In genomic region chr3:152364181-152364580, GRCm38 (mm10) we compare ENCODE assay signal across 28 mouse cellular contexts.
"Had no signal": no experiment of that assay in that cellular context is flagged by ENCODE, and none has a peak within 500 bp of the region (broad histone marks: within the 10 kb centered on the region; RNA-seq: fewer than 3 reads in every experiment).

No protein-coding gene starts in this region.

- ATAC-seq: forebrain, embryonic 13.5 days; forebrain, embryonic 14.5 days; forebrain, embryonic 15.5 days; forebrain, embryonic 16.5 days; forebrain, postnatal 0 days had no signal

- H3K9ac ChIP-seq: embryonic facial prominence, embryonic 12.5 days; embryonic facial prominence, embryonic 13.5 days; embryonic facial prominence, embryonic 15.5 days; forebrain, embryonic 12.5 days; forebrain, embryonic 13.5 days; forebrain, embryonic 15.5 days; forebrain, postnatal 0 days had no signal

- H3K4me1 ChIP-seq: embryonic facial prominence, embryonic 10.5 days; embryonic facial prominence, embryonic 12.5 days; embryonic facial prominence, embryonic 13.5 days; embryonic facial prominence, embryonic 15.5 days; forebrain, embryonic 10.5 days; forebrain, embryonic 12.5 days; forebrain, embryonic 13.5 days; forebrain, embryonic 15.5 days had no signal

- H3K27me3 ChIP-seq: embryonic facial prominence, embryonic 12.5 days; embryonic facial prominence, embryonic 13.5 days; embryonic facial prominence, embryonic 15.5 days; forebrain, embryonic 12.5 days; forebrain, embryonic 13.5 days; forebrain, embryonic 15.5 days had no signal

- H3K4me2 ChIP-seq: embryonic facial prominence, embryonic 12.5 days; embryonic facial prominence, embryonic 13.5 days; embryonic facial prominence, embryonic 15.5 days; forebrain, embryonic 12.5 days; forebrain, embryonic 13.5 days; forebrain, embryonic 15.5 days had no signal

- H3K9me3 ChIP-seq: embryonic facial prominence, embryonic 10.5 days; embryonic facial prominence, embryonic 12.5 days; embryonic facial prominence, embryonic 13.5 days; embryonic facial prominence, embryonic 15.5 days; forebrain, embryonic 10.5 days; forebrain, embryonic 12.5 days; forebrain, embryonic 13.5 days; forebrain, embryonic 15.5 days had no signal

- H3K27ac ChIP-seq: embryonic facial prominence, embryonic 10.5 days; embryonic facial prominence, embryonic 12.5 days; embryonic facial prominence, embryonic 13.5 days; embryonic facial prominence, embryonic 15.5 days; forebrain, embryonic 10.5 days; forebrain, embryonic 12.5 days; forebrain, embryonic 13.5 days; forebrain, embryonic 15.5 days; gastrocnemius, adult 2 months had no signal

- H3K4me3 ChIP-seq: embryonic facial prominence, embryonic 10.5 days; embryonic facial prominence, embryonic 12.5 days; embryonic facial prominence, embryonic 13.5 days; embryonic facial prominence, embryonic 15.5 days; erythroblast, embryonic 14.5 days; forebrain, embryonic 10.5 days; forebrain, embryonic 12.5 days; forebrain, embryonic 13.5 days; forebrain, embryonic 15.5 days; gastrocnemius, adult 2 months had no signal

- DNase-seq: cerebellum, adult 18-20 months; cerebellum, adult 2 months; cerebellum, adult 8-10 months; cerebellum, adult 9-10 months; cerebellum, adult 9-11 months; cerebellum, postnatal 10 days; cerebellum, postnatal 14 days; cerebellum, postnatal 25 days; cerebellum, postnatal 36 days; embryo, embryonic 11 days; forebrain, postnatal 0 days; gastrocnemius, adult 2 months; gastrocnemius, postnatal 10 days; gastrocnemius, postnatal 14 days; gastrocnemius, postnatal 25 days; gastrocnemius, postnatal 36 days; heart, adult 11 months had no signal
